Mouse (Mus musculus) left cerebral cortex, postnatal 10 days (tissue): ENCODE measurements at regions not wholly inside any gene's neighbourhood (a gene's known extent, or its start where the extent isn't known, plus 50 kb on each side); places are given as distances from the start of the nearest gene placed in this dataset.

ENCODE experiments used
- DNase-seq, 2 experiments: peaks; one replicate each; pipeline ENCODE4 v3.0.0; 2021 to 2022; ENCODE audit warnings: low spot score in 2 of 2, mixed read lengths in 1 of 2; ENCODE audit errors: extremely low spot score in 1 of 2
- intact Hi-C: fragments of 180-260 bp; cut with DNase I; formaldehyde crosslinking; loops from one replicate; pipeline ENCODE4 v1.15.1; 2025

- intact Hi-C loops: no loop called here
- no peak for DNase-seq
Measured at GRCm38 (mm10) chr13:116795041-116795440, 230.3 kb downstream of the Parp8 start.

DNA sequence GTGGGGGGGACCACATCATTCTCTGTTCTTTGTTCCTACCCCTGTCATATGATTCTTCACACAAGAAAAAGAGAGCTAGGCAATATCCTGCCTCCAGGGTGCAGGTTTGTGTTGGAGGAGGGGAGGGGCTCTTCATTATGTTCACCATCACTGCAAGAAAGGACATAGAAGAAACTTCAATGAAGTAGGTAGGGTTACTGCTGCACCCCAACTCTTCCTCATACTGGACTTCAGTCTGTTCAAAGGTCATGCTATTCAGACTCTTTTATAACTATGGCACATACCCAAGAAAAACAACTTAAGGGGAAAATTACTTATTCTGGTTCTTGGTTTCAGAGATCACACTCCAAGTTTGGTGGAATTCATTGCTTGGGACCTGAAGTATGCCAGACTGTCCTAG, 243.7 kb downstream of the Parp8 start:
- intact Hi-C loops: no loop called here
- no peak for DNase-seq

GRCm38 (mm10) chr13:116765491-116765890, 259.8 kb downstream of the Parp8 start:
- intact Hi-C loops: no loop called here
- DNase-seq: no peak

- intact Hi-C loops: no loop called here
- no peak for DNase-seq
Measured at GRCm38 (mm10) chr13:116759912-116760311, 265.4 kb downstream of the Parp8 start.

GRCm38 (mm10) chr13:116740825-116741224, 284.5 kb downstream of the Parp8 start:
- no peak for DNase-seq
- intact Hi-C loops: no loop called here

- DNase-seq: peak in 1 of 2 experiments; percentile 39
- intact Hi-C loops: no loop called here
Measured at GRCm38 (mm10) chr13:116723361-116724153, 301.8 kb downstream of the Parp8 start.

- DNase-seq: peak; percentile 40 to 54
- intact Hi-C loops: loop anchor here (2.0 to 10.0 kb wide), 5 partner anchors 988 to 1730 kb away; no protein-coding TSS in a partner anchor
Measured at GRCm38 (mm10) chr13:116714809-116715208, 310.5 kb downstream of the Parp8 start.

GRCm38 (mm10) chr13:116711866-116712593, 313.3 kb downstream of the Parp8 start:
- DNase-seq: peak; percentile 69 to 73
- intact Hi-C loops: loop anchor here (2.0 to 10.0 kb wide), 4 partner anchors 985 to 1727 kb away; no protein-coding TSS in a partner anchor

GRCm38 (mm10) chr13:116711148-116711865, 314.0 kb downstream of the Parp8 start:
- intact Hi-C loops: loop anchor here (5.0 to 10.0 kb wide), 3 partner anchors 984 to 1727 kb away; no protein-coding TSS in a partner anchor
- no peak for DNase-seq

DNA sequence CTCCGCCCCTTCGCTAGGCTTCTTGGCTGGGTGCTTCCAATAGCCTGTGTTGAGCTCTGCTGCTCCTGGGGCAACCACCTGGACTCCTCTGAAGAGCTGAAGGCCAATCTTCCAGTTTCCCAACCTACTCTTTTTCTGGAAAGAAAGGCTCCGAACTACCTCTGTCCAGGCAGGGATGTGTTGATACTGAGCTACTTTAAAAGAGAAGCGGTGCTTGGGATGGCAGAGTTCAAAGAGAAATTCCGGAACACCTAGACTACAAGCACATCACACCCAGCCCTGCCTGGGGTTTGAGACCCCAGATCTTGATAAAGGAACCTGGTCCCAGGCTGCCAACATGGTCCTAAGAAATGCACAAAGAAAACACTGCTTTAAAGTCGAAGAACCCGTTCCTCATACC, 315.7 kb downstream of the Parp8 start:
- intact Hi-C loops: loop anchor here (2.0 to 10.0 kb wide), 4 partner anchors 401 to 1725 kb away; partner anchors contain the start of gene Isl1

DNA sequence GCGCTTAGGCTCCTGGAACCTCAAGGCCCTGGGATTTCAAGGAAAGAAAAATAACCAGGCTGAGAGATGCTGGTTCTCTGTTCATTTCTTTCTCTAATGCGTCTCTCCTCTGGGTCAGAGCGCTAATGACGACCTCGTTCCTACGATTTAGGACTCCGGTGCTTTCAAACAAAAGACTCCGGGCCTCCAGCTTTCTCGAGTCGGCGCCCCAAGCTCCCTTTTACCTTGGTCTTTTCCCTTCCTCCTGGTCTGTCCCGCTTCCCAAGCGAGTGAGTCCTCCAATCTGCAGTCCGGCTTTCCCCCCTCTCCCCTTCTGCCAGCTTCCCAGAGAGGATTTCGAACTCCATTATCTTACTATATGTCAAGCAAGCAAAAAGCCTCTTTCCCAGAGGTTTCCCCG, 316.5 kb downstream of the Parp8 start:
- intact Hi-C loops: loop anchor here (2.0 kb wide), 1 partner anchor 400 kb away; the partner anchor contains the start of gene Isl1
- no peak for DNase-seq

More for the DNA sequence above, 315.7 kb downstream of the Parp8 start:
- DNase-seq: no peak

- intact Hi-C loops: loop anchor here (2.0 kb wide), 1 partner anchor 400 kb away; the partner anchor contains the start of gene Isl1
- DNase-seq: no peak
Measured at GRCm38 (mm10) chr13:116708456-116708780, 316.9 kb downstream of the Parp8 start.

DNA sequence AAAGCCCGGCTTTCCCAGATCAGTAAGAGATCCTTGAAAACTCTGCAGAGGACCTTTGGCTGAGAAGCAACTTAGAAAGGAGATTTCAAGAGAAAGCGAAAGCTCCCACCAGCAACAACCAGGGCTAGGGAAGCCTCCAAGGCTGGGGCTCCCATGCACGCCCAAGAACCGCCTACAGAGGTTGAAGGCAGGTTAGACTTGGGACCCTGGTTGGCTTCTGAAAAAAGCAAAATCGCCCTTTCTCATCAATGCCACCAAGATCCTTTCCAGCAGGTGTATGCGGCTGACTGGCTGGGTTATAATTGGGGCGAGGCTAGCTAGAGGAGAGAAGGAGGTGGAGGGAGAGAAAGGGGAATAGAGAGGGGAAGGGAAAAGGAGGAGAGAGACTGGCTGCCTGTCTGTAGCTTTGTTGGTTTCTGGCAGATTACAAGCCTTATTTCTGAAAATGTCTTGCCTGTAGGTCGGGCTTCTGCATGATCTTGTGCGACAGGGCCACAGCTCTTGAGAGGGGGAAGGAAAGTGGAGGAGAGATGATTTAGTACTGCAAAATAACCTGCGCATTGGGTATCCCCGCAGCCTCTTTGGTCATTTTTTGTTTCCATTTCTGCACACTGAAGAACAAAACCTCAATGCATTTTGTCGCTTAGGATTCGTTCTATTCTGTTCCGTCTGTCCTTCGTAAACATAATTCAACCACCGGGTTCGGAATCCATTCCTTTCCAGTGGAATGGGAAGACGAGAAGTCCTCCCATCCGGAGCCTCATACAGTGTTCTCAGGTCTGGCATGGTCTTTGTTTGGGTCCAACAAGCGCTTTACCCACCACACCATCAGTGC, 317.5 kb downstream of the Parp8 start:
- DNase-seq: no peak
- intact Hi-C loops: loop anchor here (2.0 kb wide), 1 partner anchor 399 kb away; the partner anchor contains the start of gene Isl1

- intact Hi-C loops: no loop called here
- no peak for DNase-seq
Measured at GRCm38 (mm10) chr13:116706401-116707330, 318.7 kb downstream of the Parp8 start.

DNA sequence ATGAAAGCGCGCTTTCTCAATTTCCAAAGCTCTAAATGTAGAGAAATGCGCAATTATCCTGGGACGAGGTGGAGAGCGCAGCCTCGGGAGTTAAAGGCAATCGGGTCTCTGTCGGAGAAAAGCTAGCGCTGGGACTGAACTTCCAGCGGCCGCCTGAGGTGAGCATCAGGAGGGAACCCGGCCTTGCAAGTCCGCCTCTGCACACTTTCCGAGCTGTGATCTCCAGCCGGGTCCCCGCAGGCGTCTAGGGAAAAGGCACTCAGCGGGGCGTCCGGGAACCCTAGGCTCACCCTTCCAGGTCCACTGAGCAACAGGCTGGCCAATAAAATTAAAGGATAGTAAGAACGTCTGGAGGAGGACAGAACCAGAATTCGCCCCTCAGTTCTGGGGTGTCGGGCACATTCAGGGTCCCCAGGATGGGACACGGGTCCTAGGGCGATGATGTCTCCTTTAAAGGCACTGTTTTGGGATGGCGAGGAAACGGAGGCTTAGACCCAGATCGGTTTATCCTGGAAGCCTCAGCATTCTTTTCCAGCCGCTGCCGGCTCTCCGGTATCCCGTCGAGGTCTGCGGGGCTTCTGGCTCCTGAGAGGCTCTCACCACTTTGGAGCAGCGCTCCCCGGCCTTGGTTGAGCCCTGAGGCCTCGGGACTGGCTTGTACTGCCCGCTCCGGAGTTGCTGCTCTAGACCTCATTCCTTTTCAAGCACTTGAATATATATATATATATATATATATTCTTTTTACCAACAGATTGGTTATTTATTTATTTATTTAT, 319.5 kb downstream of the Parp8 start:
- intact Hi-C loops: no loop called here
- DNase-seq: no peak

DNA sequence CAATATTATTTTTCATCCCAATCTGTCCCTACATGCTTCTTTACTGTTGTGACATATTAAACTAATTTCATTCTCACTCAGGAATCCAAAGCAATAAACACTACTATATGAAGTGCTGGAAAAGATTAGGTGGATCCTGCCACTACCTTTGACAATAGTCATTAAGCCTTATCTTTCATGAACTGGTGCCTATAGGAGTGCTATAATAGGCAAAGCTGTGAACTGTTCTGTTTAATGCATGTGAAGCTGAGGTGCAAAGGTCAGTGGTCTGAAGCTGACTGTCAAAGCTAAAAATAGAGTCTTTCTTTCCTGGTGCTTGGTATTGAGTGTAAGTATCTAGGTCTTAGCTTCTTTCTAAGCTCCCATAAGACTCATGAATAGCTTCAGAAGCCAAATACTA, 336.6 kb downstream of the Parp8 start:
- intact Hi-C loops: no loop called here
- DNase-seq: no peak
